Mouse (Mus musculus) ES-Bruce4 (cell line): ENCODE measurements at regions not wholly inside any gene's neighbourhood (a gene's known extent, or its start where the extent isn't known, plus 50 kb on each side); places are given as distances from the start of the nearest gene placed in this dataset.

Source experiments
- CTCF ChIP-seq: IDR thresholded peaks from one replicate; pipeline ENCODE4 v1.8.1; 2011; ENCODE audit warnings: low read depth, low read length
- POLR2A ChIP-seq: IDR thresholded peaks from one replicate; pipeline ENCODE4 v1.8.1; 2011; ENCODE audit warnings: low read length; ENCODE audit not compliant: insufficient read depth

- TF ChIP-seq POLR2A (no peak), CTCF (no peak)
These were observed 891.7 kb downstream of the Trim52 start for GRCm38 (mm10) chr14:106997565-106998279.
